Mouse (Mus musculus) left cerebral cortex, postnatal 10 days (tissue): ENCODE measurements around the gene Ercc6. TPM values are rescaled to one million over a fixed set of nuclear protein-coding genes. Genes with fewer than 3 reads are reported as not detected.
A peak's percentile ranks its signal among the peaks of the same experiment; 100 is the strongest.

ENCODE experiments used
- DNase-seq, 2 experiments: peaks; one replicate each; pipeline ENCODE4 v3.0.0; 2021 to 2022; ENCODE audit warnings: low spot score in 2 of 2, mixed read lengths in 1 of 2; ENCODE audit errors: extremely low spot score in 1 of 2
- intact Hi-C: fragments of 180-260 bp; cut with DNase I; formaldehyde crosslinking; loops from one replicate; pipeline ENCODE4 v1.15.1; 2025
- total RNA-seq, 2 experiments: library from RNA; stranded (reverse); gene quantifications; 2 replicates each; pipeline ENCODE4 v1.2.3; 2021

Gene Ercc6
- total RNA-seq, 2 experiments from 2014 or later: 16.7 to 18.9 TPM

- DNase-seq: no peak
- intact Hi-C loops: loop anchor here (10.0 kb wide), 2 partner anchors 518 to 588 kb away; no protein-coding TSS in a partner anchor
Observed at GRCm38 (mm10) chr14:32606316-32606715, 93.0 kb downstream of the Ercc6 start.

- intact Hi-C loops: loop anchor here (10.0 kb wide), 2 partner anchors 515 to 585 kb away; no protein-coding TSS in a partner anchor
- peak; percentile 11 to 47 for DNase-seq
Observed at GRCm38 (mm10) chr14:32609392-32609791, 96.1 kb downstream of the Ercc6 start.

DNA sequence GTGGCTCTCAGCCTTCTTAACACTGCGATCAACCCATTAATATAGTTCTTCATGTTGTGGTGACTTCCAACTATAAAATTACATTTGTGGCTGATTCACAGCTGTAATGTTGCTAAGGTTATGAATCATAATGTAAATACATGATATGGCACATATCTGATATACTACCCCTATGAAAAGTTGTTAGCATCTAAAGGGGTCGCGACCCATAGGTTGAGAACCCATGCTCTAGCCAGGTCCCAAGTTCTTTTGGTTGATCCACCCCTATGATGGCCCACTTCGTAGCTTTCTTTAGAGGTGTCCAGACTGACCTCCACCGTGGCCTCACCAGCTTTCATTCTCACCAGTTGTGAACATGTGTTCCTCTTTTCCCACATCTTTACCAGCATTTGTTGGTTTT lies 103.9 kb downstream of the Ercc6 start:
- intact Hi-C loops: no loop called here
- no peak for DNase-seq

- DNase-seq: no peak
- intact Hi-C loops: no loop called here
Observed at GRCm38 (mm10) chr14:32624245-32624644, 110.9 kb downstream of the Ercc6 start.

GRCm38 (mm10) chr14:32624811-32625210 lies 111.5 kb downstream of the Ercc6 start:
- no peak for DNase-seq
- intact Hi-C loops: no loop called here

DNA sequence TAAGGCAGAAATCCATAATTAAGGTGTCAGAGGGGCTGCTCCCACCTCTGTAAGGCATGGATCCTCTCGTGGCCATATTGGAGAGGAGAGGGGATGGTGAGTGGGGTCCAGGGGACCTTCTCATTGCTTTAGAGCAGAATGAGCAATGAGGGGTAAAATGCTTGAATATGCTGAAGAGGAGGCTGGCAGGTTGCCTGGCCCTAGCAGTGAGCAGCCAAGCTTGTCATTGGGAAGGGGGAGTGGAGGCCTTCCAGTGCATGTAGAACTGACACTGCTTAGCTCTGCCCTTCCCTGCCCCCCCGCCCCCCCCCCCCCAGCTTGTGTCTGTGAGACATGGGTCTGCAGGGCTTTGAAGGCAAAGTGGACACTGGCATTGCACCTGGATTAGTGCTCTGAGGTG lies 114.0 kb downstream of the Ercc6 start:
- DNase-seq: no peak
- intact Hi-C loops: no loop called here

GRCm38 (mm10) chr14:32628584-32628983 lies 115.3 kb downstream of the Ercc6 start:
- intact Hi-C loops: no loop called here
- no peak for DNase-seq

Other genes with a start within 250 kb of the Ercc6 start
- 10 to 100 TPM; 55.3 to 63.5 TPM for gene Ogdhl, start 191.5 kb upstream of the Ercc6 start, total RNA-seq
- not detected for gene 1700024G13Rik, start 125.1 kb upstream of the Ercc6 start, total RNA-seq
- gene Slc18a3, start 48.7 kb upstream of the Ercc6 start, total RNA-seq: 1 to 10 TPM; 1.1 to 1.9 TPM
- gene Chat, start 47.5 kb upstream of the Ercc6 start, total RNA-seq: 1 to 10 TPM in 1 of 2 experiments, under 1 TPM in 1; 0.63 to 1.1 TPM
- not detected for gene Prrxl1, start 85.9 kb downstream of the Ercc6 start, total RNA-seq
- under 1 TPM in 1 of 2 experiments, not detected in 1; 0.11 TPM for gene 3425401B19Rik, start 171.8 kb downstream of the Ercc6 start, total RNA-seq